Mouse (Mus musculus): ENCODE measurements around the gene Zcchc24. TPM values are rescaled to one million over a fixed set of nuclear protein-coding genes. Genes with fewer than 3 reads are reported as not detected.
A peak's percentile ranks its signal among the peaks of the same experiment; 100 is the strongest.

Gene Zcchc24
- total RNA-seq, 2 experiments from 2014 or later: 52.0 to 55.7 TPM

GRCm38 (mm10) chr14:25720962-25721707, 47.7 kb downstream of the Zcchc24 start:
- DNase-seq (ENCODE audit: low spot score in 2 of 2): no peak

GRCm38 (mm10) chr14:25719371-25719770, 49.5 kb downstream of the Zcchc24 start:
- DNase-seq (ENCODE audit: low spot score in 2 of 2): no peak

GRCm38 (mm10) chr14:25718471-25718870, 50.4 kb downstream of the Zcchc24 start:
- no peak for DNase-seq (ENCODE audit: low spot score in 2 of 2)

- DNase-seq (ENCODE audit: low spot score in 2 of 2): peak; percentile 57 to 59
These were observed 51.1 kb downstream of the Zcchc24 start for GRCm38 (mm10) chr14:25717718-25718117.

GRCm38 (mm10) chr14:25716528-25716927, 52.3 kb downstream of the Zcchc24 start:
- DNase-seq (ENCODE audit: low spot score in 2 of 2): no peak

- peak; percentile 54 to 68 for DNase-seq (ENCODE audit: low spot score in 2 of 2)
These were observed 55.4 kb downstream of the Zcchc24 start for GRCm38 (mm10) chr14:25713443-25713842.

GRCm38 (mm10) chr14:25711602-25712001, 57.2 kb downstream of the Zcchc24 start:
- DNase-seq (ENCODE audit: low spot score in 2 of 2): no peak

- DNase-seq (ENCODE audit: low spot score in 2 of 2): no peak
These were observed 57.7 kb downstream of the Zcchc24 start for GRCm38 (mm10) chr14:25711177-25711576.

GRCm38 (mm10) chr14:25710681-25711080, 58.2 kb downstream of the Zcchc24 start:
- DNase-seq (ENCODE audit: low spot score in 2 of 2): no peak

- no peak for DNase-seq (ENCODE audit: low spot score in 2 of 2)
These were observed 58.8 kb downstream of the Zcchc24 start for GRCm38 (mm10) chr14:25710073-25710472.

GRCm38 (mm10) chr14:25708917-25709316, 59.9 kb downstream of the Zcchc24 start:
- no peak for DNase-seq (ENCODE audit: low spot score in 2 of 2)

GRCm38 (mm10) chr14:25708451-25708850, 60.4 kb downstream of the Zcchc24 start:
- no peak for DNase-seq (ENCODE audit: low spot score in 2 of 2)

- peak; percentile 76 to 79 for DNase-seq (ENCODE audit: low spot score in 2 of 2)
These were observed 61.1 kb downstream of the Zcchc24 start for GRCm38 (mm10) chr14:25707691-25708181.

- peak; percentile 43 to 61 for DNase-seq (ENCODE audit: low spot score in 2 of 2)
These were observed 66.9 kb downstream of the Zcchc24 start for GRCm38 (mm10) chr14:25701986-25702385.

- DNase-seq (ENCODE audit: low spot score in 2 of 2): no peak
These were observed 72.5 kb downstream of the Zcchc24 start for GRCm38 (mm10) chr14:25696356-25696755.

- no peak for DNase-seq (ENCODE audit: low spot score in 2 of 2)
These were observed 73.8 kb downstream of the Zcchc24 start for GRCm38 (mm10) chr14:25695059-25695458.

- DNase-seq (ENCODE audit: low spot score in 2 of 2): no peak
These were observed 74.3 kb downstream of the Zcchc24 start for GRCm38 (mm10) chr14:25694569-25694897.

- DNase-seq (ENCODE audit: low spot score in 2 of 2): peak; percentile 99
These were observed 74.8 kb downstream of the Zcchc24 start, which contains the start of gene Ppif for GRCm38 (mm10) chr14:25693888-25694568. Gene Ppif (plus strand): TSS chr14:25694154.

GRCm38 (mm10) chr14:25693271-25693887, 75.5 kb downstream of the Zcchc24 start:
- no peak for DNase-seq (ENCODE audit: low spot score in 2 of 2)

GRCm38 (mm10) chr14:25686983-25687901, 81.6 kb downstream of the Zcchc24 start:
- DNase-seq (ENCODE audit: low spot score in 2 of 2): no peak

Data from layer of hippocampus, postnatal 10 days (tissue).